In genomic region chr9:21368131-21368584, GRCm38 (mm10) we compare ENCODE assay signal across 8 mouse cellular contexts. TPM values are rescaled to one million over a fixed set of nuclear protein-coding genes. Genes with fewer than 3 reads are reported as not detected.
DNase-seq lines count a peak whose midpoint lies in the region; ATAC-seq and TF ChIP-seq lines count a peak whose summit lies in the region.

No protein-coding gene starts in this region.

- peak overlapping the region; percentile 79 for H3K4me2 ChIP-seq in heart, embryonic 14.5 days (ENCODE audit: low read length)
- H3K4me2 ChIP-seq in liver, embryonic 15.5 days: peak overlapping the region; percentile 91
- H3K4me2 ChIP-seq in neural tube, embryonic 12.5 days (replicated peaks): peak overlapping the region; percentile 81
- peak overlapping the region; percentile 80 for H3K4me2 ChIP-seq in stomach, postnatal 0 days (replicated peaks; ENCODE audit: low read depth)

- ATAC-seq in erythroid progenitor cell, adult 5-6 weeks (replicated peaks; ENCODE audit: low FRiP score, poor library complexity, severe bottlenecking): peak; percentile 17
- ATAC-seq in heart, embryonic 14.5 days (ENCODE audit: insufficient number of reproducible peaks, insufficient read depth, low FRiP score, low read depth): peak; percentile 37
- ATAC-seq in liver, embryonic 15.5 days (ENCODE audit: insufficient read depth): peak; percentile 27
- ATAC-seq in neural tube, embryonic 12.5 days (ENCODE audit: low FRiP score, low read depth): peak; percentile 72
- ATAC-seq in stomach, postnatal 0 days (ENCODE audit: low FRiP score, low TSS enrichment): peak; percentile 41

- peaks cover 8 to 15% of the 10 kb centered on the region in 2 experiments for H3K4me1 ChIP-seq in heart, embryonic 14.5 days (ENCODE audit: control insufficient read depth in 2 of 2, insufficient read depth in 2 of 2, low read length in 2 of 2)
- peaks cover 42% of the 10 kb centered on the region for H3K4me1 ChIP-seq in liver, embryonic 15.5 days (replicated peaks)
- H3K4me1 ChIP-seq in neural tube, embryonic 12.5 days: peaks cover 21% of the 10 kb centered on the region
- H3K4me1 ChIP-seq in stomach, postnatal 0 days (replicated peaks; ENCODE audit: control insufficient read depth, insufficient read depth): no peaks in the 10 kb centered on the region

- peak overlapping the region; percentile 90 for H3K9ac ChIP-seq in heart, embryonic 14.5 days (ENCODE audit: low read length)
- H3K9ac ChIP-seq in liver, embryonic 15.5 days: peak overlapping the region; percentile 72
- H3K9ac ChIP-seq in neural tube, embryonic 12.5 days: peak overlapping the region; percentile 90
- peak overlapping the region; percentile 64 for H3K9ac ChIP-seq in stomach, postnatal 0 days (ENCODE audit: low read length)

- TF ChIP-seq CTCF in stomach, postnatal 0 days (IDR thresholded peaks at IDR 0.05; ENCODE audit: low read depth): no peak

- peaks cover 15% of the 10 kb centered on the region; the same call in 1 of the 2 replicates for H3K36me3 ChIP-seq in heart, embryonic 14.5 days (ENCODE audit: control insufficient read depth, insufficient read depth, low read length)
- peaks cover 17% of the 10 kb centered on the region for H3K36me3 ChIP-seq in liver, embryonic 15.5 days (replicated peaks)
- peaks cover 5% of the 10 kb centered on the region; the same call in 1 of the 2 replicates for H3K36me3 ChIP-seq in neural tube, embryonic 12.5 days
- H3K36me3 ChIP-seq in stomach, postnatal 0 days (ENCODE audit: control insufficient read depth, insufficient read depth, low read length): no peaks in the 10 kb centered on the region

- peak; percentile 12 for TF ChIP-seq EP300 in stomach, postnatal 0 days (optimal IDR thresholded peaks at IDR 0.05)

- no peaks in the 10 kb centered on the region for H3K9me3 ChIP-seq in heart, embryonic 14.5 days (ENCODE audit: control insufficient read depth, low read length)
- no peaks in the 10 kb centered on the region for H3K9me3 ChIP-seq in liver, embryonic 15.5 days (replicated peaks)
- no peaks in the 10 kb centered on the region for H3K9me3 ChIP-seq in neural tube, embryonic 12.5 days
- no peaks in the 10 kb centered on the region for H3K9me3 ChIP-seq in stomach, postnatal 0 days (ENCODE audit: control insufficient read depth, low read length)

- peak overlapping the region; percentile 61 to 85 for H3K27ac ChIP-seq in heart, embryonic 14.5 days (replicated peaks in 1 of 2; ENCODE audit: control insufficient read depth in 1 of 2, insufficient read depth in 1 of 2, low read depth in 2 of 2, low read length in 2 of 2)
- peak overlapping the region; percentile 80 for H3K27ac ChIP-seq in liver, embryonic 15.5 days (replicated peaks)
- H3K27ac ChIP-seq in neural tube, embryonic 12.5 days: peak overlapping the region; percentile 72
- peak overlapping the region; percentile 74 for H3K27ac ChIP-seq in stomach, postnatal 0 days (replicated peaks)

- DNase-seq in CD4-positive helper T cell, adult 2 months (ENCODE audit: low read depth, low spot score): peak; percentile 85
- DNase-seq in brain, embryonic 18.5 days (ENCODE audit: low read depth, low spot score): peak; percentile 26
- DNase-seq in kidney, postnatal 25 days: peak; percentile 59 to 72
- DNase-seq in stomach, postnatal 0 days (ENCODE audit: low spot score): peak; percentile 79

- no peaks in the 10 kb centered on the region for H3K27me3 ChIP-seq in heart, embryonic 14.5 days (ENCODE audit: control insufficient read depth, insufficient read depth, low read length)
- H3K27me3 ChIP-seq in liver, embryonic 15.5 days: peaks cover 3% of the 10 kb centered on the region; the same call in 1 of the 2 replicates
- no peaks in the 10 kb centered on the region for H3K27me3 ChIP-seq in neural tube, embryonic 12.5 days (replicated peaks)
- no peaks in the 10 kb centered on the region for H3K27me3 ChIP-seq in stomach, postnatal 0 days (ENCODE audit: control insufficient read depth, insufficient read depth, low read length)

- under 1% methylated on average over 38 of the region's 38 CpGs for WGBS in heart, embryonic 14.5 days
- under 1% methylated on average over 36 of the region's 38 CpGs for WGBS in liver, embryonic 15.5 days (ENCODE audit: insufficient replicate concordance)
- under 1% methylated on average over 38 of the region's 38 CpGs for WGBS in neural tube, embryonic 12.5 days
- under 1% methylated on average over 37 of the region's 38 CpGs for WGBS in stomach, postnatal 0 days

- H3K4me3 ChIP-seq in heart, embryonic 14.5 days (ENCODE audit: control insufficient read depth in 1 of 2, insufficient read depth in 1 of 2, low read depth in 1 of 2, low read length in 2 of 2): peak overlapping the region; percentile 71 to 92
- H3K4me3 ChIP-seq in liver, embryonic 15.5 days (replicated peaks): peak overlapping the region; percentile 91
- peak overlapping the region; percentile 90 for H3K4me3 ChIP-seq in neural tube, embryonic 12.5 days
- H3K4me3 ChIP-seq in stomach, postnatal 0 days (ENCODE audit: low read depth, low read length): peak overlapping the region; percentile 68

RNA-seq across cellular contexts. Expression of gene Ilf3, which starts 0.5 kb away (rescaled TPM):
- total RNA-seq in erythroid progenitor cell, adult 5-6 weeks (2015; ENCODE audit: low replicate concordance): 31.4 and 34.8 TPM in 2 replicates
- 29.6 and 32.8 TPM in 2 replicates for total RNA-seq in erythroid progenitor cell, adult 5-6 weeks (2017; ENCODE audit: low replicate concordance)
- 103 and 109 TPM in 2 replicates for polyA plus RNA-seq in heart, embryonic 14.5 days (2014; fragmentation: Nextera tagmentation; extraction: Ambion mirVana)
- 38.8 and 42.2 TPM in 2 replicates for polyA plus RNA-seq in liver, embryonic 15.5 days (2015; fragmentation: Nextera tagmentation; extraction: Ambion mirVana)
- 280 and 286 TPM in 2 replicates for polyA plus RNA-seq in neural tube, embryonic 12.5 days (2016; fragmentation: Nextera tagmentation; extraction: Ambion mirVana)
- polyA plus RNA-seq in stomach, postnatal 0 days (2015; fragmentation: Nextera tagmentation; extraction: Ambion mirVana): 41.4 and 45.2 TPM in 2 replicates

RNA-seq across cellular contexts. Expression of gene Qtrt1, which starts 43.5 kb away (rescaled TPM):
- total RNA-seq in erythroid progenitor cell, adult 5-6 weeks (2015; ENCODE audit: low replicate concordance): 4.7 TPM in 1 of 2 replicates, not detected in the other
- 0.98 and 4.0 TPM in 2 replicates for total RNA-seq in erythroid progenitor cell, adult 5-6 weeks (2017; ENCODE audit: low replicate concordance)
- 22.7 and 24.3 TPM in 2 replicates for polyA plus RNA-seq in heart, embryonic 14.5 days (2014; fragmentation: Nextera tagmentation; extraction: Ambion mirVana)
- 17.4 and 20.0 TPM in 2 replicates for polyA plus RNA-seq in liver, embryonic 15.5 days (2015; fragmentation: Nextera tagmentation; extraction: Ambion mirVana)
- 42.3 and 49.5 TPM in 2 replicates for polyA plus RNA-seq in neural tube, embryonic 12.5 days (2016; fragmentation: Nextera tagmentation; extraction: Ambion mirVana)
- polyA plus RNA-seq in stomach, postnatal 0 days (2015; fragmentation: Nextera tagmentation; extraction: Ambion mirVana): 27.9 and 30.8 TPM in 2 replicates

RNA-seq across cellular contexts. Expression of gene Slc44a2, which starts 47.7 kb away (rescaled TPM):
- total RNA-seq in erythroid progenitor cell, adult 5-6 weeks (2015; ENCODE audit: low replicate concordance): 15.9 and 35.7 TPM in 2 replicates
- 14.4 and 22.3 TPM in 2 replicates for total RNA-seq in erythroid progenitor cell, adult 5-6 weeks (2017; ENCODE audit: low replicate concordance)
- polyA plus RNA-seq in heart, embryonic 14.5 days (2014; fragmentation: Nextera tagmentation; extraction: Ambion mirVana): 66.4 and 67.9 TPM in 2 replicates
- polyA plus RNA-seq in liver, embryonic 15.5 days (2015; fragmentation: Nextera tagmentation; extraction: Ambion mirVana): 16.7 and 17.6 TPM in 2 replicates
- 78.4 and 85.2 TPM in 2 replicates for polyA plus RNA-seq in neural tube, embryonic 12.5 days (2016; fragmentation: Nextera tagmentation; extraction: Ambion mirVana)
- polyA plus RNA-seq in stomach, postnatal 0 days (2015; fragmentation: Nextera tagmentation; extraction: Ambion mirVana): 55.2 and 62.6 TPM in 2 replicates

RNA-seq across cellular contexts. Expression of gene Ap1m2, which starts 56.0 kb away (rescaled TPM):
- total RNA-seq in erythroid progenitor cell, adult 5-6 weeks (2015; ENCODE audit: low replicate concordance): 0.36 and 0.84 TPM in 2 replicates
- total RNA-seq in erythroid progenitor cell, adult 5-6 weeks (2017; ENCODE audit: low replicate concordance): not detected in 2 replicates
- 0.30 TPM in 1 of 2 replicates, not detected in the other for polyA plus RNA-seq in heart, embryonic 14.5 days (2014; fragmentation: Nextera tagmentation; extraction: Ambion mirVana)
- 0.28 and 0.68 TPM in 2 replicates for polyA plus RNA-seq in liver, embryonic 15.5 days (2015; fragmentation: Nextera tagmentation; extraction: Ambion mirVana)
- 0.65 and 1.3 TPM in 2 replicates for polyA plus RNA-seq in neural tube, embryonic 12.5 days (2016; fragmentation: Nextera tagmentation; extraction: Ambion mirVana)
- polyA plus RNA-seq in stomach, postnatal 0 days (2015; fragmentation: Nextera tagmentation; extraction: Ambion mirVana): 84.9 and 90.6 TPM in 2 replicates

RNA-seq across cellular contexts. Expression of gene Dnm2, which starts 56.5 kb away (rescaled TPM):
- 129 and 138 TPM in 2 replicates for total RNA-seq in erythroid progenitor cell, adult 5-6 weeks (2015; ENCODE audit: low replicate concordance)
- total RNA-seq in erythroid progenitor cell, adult 5-6 weeks (2017; ENCODE audit: low replicate concordance): 181 and 184 TPM in 2 replicates
- 57.1 and 58.2 TPM in 2 replicates for polyA plus RNA-seq in heart, embryonic 14.5 days (2014; fragmentation: Nextera tagmentation; extraction: Ambion mirVana)
- 52.9 and 58.5 TPM in 2 replicates for polyA plus RNA-seq in liver, embryonic 15.5 days (2015; fragmentation: Nextera tagmentation; extraction: Ambion mirVana)
- polyA plus RNA-seq in neural tube, embryonic 12.5 days (2016; fragmentation: Nextera tagmentation; extraction: Ambion mirVana): 74.7 and 80.4 TPM in 2 replicates
- 76.0 and 78.4 TPM in 2 replicates for polyA plus RNA-seq in stomach, postnatal 0 days (2015; fragmentation: Nextera tagmentation; extraction: Ambion mirVana)

Comparison
In these comparisons a context has a peak if more than half of its experiments do, and no peak if none do; other contexts are left out.
1. Peak in every context shown above with its lines: DNase-seq, ATAC-seq, H3K4me3 ChIP-seq and H3K27ac ChIP-seq.
2. DNase-seq: peak in every context shown above with its lines; median percentile 85 in CD4-positive helper T cell, adult 2 months; 79 in stomach, postnatal 0 days; 66 in kidney, postnatal 25 days; 26 in brain, embryonic 18.5 days.
3. ATAC-seq: peak in every context shown above with its lines; median percentile 72 in neural tube, embryonic 12.5 days; 41 in stomach, postnatal 0 days; 37 in heart, embryonic 14.5 days; 27 in liver, embryonic 15.5 days; 17 in erythroid progenitor cell, adult 5-6 weeks.